Mouse (Mus musculus) erythroblast, embryonic 14.5 days (primary cell): ENCODE results near the gene Chmp2a. TPM values are rescaled to one million over a fixed set of nuclear protein-coding genes. Genes with fewer than 3 reads are reported as not detected.
A peak's percentile ranks its signal among the peaks of the same experiment; 100 is the strongest.
"Not testable (repeated sequence)": the region's sequence is repeated elsewhere in the genome, so short reads cannot be mapped to it uniquely, and the experiment has no call there.

Experiments
- H3K27me3 ChIP-seq: 2 replicates; pipeline ENCODE4 v1.6.1; 2012; ENCODE audit warnings: inconsistent platforms; ENCODE audit not compliant: control insufficient read depth
- H3K36me3 ChIP-seq: 2 replicates; pipeline ENCODE4 v1.6.1; 2012; ENCODE audit warnings: mild to moderate bottlenecking, inconsistent platforms; ENCODE audit not compliant: control insufficient read depth
- H3K4me1 ChIP-seq: 2 replicates; pipeline ENCODE4 v1.6.1; 2012; ENCODE audit warnings: inconsistent platforms; ENCODE audit not compliant: control insufficient read depth
- H3K4me3 ChIP-seq: replicated peaks from 2 replicates; pipeline ENCODE3; 2012; ENCODE audit warnings: moderate library complexity, mild to moderate bottlenecking, inconsistent platforms
- H3K9me3 ChIP-seq: 2 replicates; pipeline ENCODE4 v1.6.1; 2012; ENCODE audit warnings: low read length, inconsistent platforms, mixed read lengths; ENCODE audit not compliant: control insufficient read depth
- GATA1 ChIP-seq: IDR thresholded peaks from 2 replicates; pipeline ENCODE4 v1.6.1; 2012; ENCODE audit warnings: low read length, inconsistent platforms, mixed read lengths
- TAL1 ChIP-seq: IDR thresholded peaks from 3 replicates; pipeline ENCODE4 v1.6.1; 2012; ENCODE audit warnings: low read length, inconsistent platforms, mixed read lengths
- polyA plus RNA-seq: library from polyadenylated mRNA; stranded (reverse); fragments of >175 nt; gene quantifications from 2 replicates; pipeline ENCODE4 v1.2.3, GENCODE M21; 2012

Gene Chmp2a
- polyA plus RNA-seq: 39.9 and 103 TPM in 2 replicates

DNA sequence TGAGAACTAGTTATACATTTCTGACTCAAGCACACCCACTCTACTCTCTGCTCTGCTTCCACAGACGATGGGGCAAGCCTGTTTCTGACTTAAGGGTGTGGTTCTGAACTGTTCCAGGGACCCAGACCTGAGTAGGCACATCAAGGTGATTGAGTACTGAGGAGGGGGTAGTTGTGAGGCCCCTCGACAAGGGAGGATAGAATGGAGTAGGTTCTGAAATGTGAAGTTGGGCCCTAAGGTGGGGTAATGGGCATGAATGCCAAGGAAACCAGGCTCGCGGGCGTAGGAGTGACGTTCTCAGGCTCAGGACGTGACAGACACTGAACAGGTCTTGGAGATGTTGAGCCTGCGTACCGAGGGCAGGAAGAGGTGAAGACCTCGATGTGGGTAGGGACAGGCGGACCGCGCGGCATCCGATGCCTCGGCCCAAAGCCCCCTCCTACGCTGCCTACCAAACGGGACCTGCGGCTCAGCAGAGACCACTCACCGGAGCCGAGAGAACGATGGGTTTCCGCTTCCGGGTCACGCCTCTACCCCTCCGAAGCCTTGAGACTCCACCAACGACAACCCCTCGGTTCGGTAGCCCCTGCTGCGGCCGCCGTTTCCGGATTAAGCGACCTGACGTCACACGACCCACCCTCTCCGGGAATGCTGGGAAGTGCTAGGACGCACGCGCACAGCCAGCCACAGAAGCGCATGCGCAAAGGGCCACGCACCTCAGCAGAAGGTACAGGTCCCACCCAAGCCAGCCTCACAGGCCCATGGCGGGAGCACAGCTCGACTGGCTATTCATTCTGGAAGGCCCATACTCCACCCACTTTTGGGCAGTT lies at the start of gene Chmp2a:
Gene Chmp2a (minus strand): TSS at position 660 of the 830 bp plus-strand sequence.
- Histone ChIP-seq H3K9me3 (no peaks in the 10 kb centered on the region), H3K4me3 (peak within 1 kb of the TSS; percentile 80), H3K36me3 (peaks cover 69% of the 10 kb centered on the region), H3K4me1 (peaks cover 62% of the 10 kb centered on the region), H3K27me3 (no peaks in the 10 kb centered on the region)
- no peak for TF ChIP-seq TAL1
- no peak for TF ChIP-seq GATA1

DNA sequence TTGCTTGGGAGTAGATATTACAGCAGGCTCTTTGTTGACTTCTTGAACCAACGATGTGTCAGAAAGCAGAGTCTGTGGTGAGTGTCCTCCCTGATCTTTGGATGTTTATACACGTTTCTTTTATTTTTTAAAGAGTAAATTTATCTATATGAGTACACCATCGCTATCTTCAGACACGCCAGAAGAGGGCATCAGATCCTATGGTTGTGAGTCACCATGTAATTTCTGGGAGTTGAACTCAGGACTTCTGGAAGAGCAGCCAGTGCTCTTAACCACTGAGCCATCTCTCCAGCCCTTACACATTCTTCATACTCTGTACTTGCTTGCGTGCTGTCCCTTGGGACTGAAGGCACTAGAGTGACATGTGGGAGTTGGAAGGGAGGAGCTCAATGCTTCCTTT lies 37.7 kb upstream of the Chmp2a start:
- H3K27me3 ChIP-seq: no peaks in the 10 kb centered on the region
- TF ChIP-seq TAL1: no peak
- no peak for TF ChIP-seq GATA1
- no peaks in the 10 kb centered on the region for H3K4me1 ChIP-seq
- H3K4me3 ChIP-seq: no peak overlapping the region
- no peaks in the 10 kb centered on the region for H3K9me3 ChIP-seq
- no peaks in the 10 kb centered on the region for H3K36me3 ChIP-seq

DNA sequence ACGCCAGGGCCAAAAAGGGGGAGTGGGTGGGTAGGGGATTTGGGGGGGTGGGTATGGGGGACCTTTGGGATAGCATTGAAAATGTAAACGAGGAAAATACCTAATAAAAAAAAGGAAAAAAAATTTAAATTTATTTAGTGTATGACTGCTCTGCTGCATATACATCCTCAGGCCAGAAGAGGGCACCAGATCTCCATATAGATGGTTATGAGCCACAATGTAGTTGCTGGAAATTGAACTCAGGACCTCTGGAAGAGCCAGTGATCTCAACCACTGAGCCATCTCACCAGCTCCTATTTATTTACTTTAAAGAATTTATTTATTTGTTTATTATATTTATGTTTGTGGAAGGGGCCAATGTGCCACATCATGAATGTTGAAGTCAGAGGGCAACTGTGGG lies 28.8 kb upstream of the Chmp2a start:
- not testable (repeated sequence) for H3K27me3 ChIP-seq, H3K4me1 ChIP-seq, H3K4me3 ChIP-seq, H3K36me3 ChIP-seq, H3K9me3 ChIP-seq

DNA sequence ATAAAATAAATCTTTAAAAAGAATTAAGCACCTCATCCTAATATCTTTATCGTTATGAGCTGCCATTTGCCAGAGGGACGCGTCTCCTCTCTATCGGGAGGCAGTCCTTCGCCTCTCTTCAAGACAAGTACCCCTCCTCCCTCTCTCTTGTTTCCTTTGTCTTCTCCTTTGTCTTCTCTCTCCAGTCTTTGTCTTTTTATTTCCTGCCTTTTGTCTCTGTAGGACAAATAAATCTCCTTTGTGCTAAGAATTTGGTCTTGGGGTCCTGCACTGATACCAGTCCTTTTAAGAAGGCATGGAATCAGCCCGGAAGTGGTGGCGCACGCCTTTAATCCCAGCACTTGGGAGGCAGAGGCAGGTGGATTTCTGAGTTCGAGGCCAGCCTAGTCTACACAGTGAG lies 24.9 kb upstream of the Chmp2a start:
- Histone ChIP-seq H3K9me3 (peaks cover 2% of the 10 kb centered on the region; the same call in 1 of the 2 replicates), H3K4me3 (no peak overlapping the region), H3K36me3 (no peaks in the 10 kb centered on the region), H3K4me1 (peaks cover 6% of the 10 kb centered on the region), H3K27me3 (peaks cover 3% of the 10 kb centered on the region; the same call in 1 of the 2 replicates)
- no peak for TF ChIP-seq GATA1
- no peak for TF ChIP-seq TAL1

DNA sequence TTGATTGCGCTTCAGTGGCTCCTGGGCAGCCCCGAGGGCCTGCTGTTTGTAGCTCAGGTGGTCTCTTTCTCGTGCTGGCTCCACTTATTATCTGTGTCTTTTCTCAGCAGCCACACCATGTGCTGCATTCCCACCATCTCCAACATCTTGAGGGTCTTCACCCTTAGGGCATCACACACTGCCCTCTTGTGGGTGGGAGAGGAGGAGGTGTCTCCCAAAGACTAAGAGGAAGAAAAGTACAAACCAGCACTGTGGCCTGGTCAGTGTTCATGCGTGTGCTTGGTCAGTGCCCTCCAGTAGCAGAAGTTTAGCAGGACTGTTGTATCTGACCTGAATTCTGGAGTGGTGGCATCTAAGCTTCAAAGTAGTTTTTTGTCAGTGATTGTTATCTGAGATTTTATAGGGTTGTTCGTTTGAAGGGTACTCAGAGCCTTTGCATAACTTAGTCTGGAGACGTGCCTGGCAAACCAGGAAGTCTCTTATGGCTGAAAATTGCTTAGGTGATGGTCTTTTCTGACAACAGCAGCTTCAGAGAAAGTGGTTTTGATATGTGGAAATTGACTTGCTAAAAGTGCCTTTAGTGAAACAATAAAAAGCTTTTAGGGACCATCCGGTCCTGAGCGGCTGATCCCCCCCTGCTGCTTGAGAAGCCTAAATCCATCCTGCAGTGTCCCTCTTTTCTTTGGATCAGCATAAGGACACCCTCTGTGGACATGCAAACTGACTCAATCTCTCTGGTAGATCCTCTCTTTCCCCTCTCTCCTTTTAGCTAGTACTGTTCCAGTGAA lies 22.5 kb upstream of the Chmp2a start:
- H3K36me3 ChIP-seq: no peaks in the 10 kb centered on the region
- TF ChIP-seq TAL1 (no peak), GATA1 (no peak)
- peaks cover 3% of the 10 kb centered on the region; the same call in 1 of the 2 replicates for H3K27me3 ChIP-seq
- no peaks in the 10 kb centered on the region for H3K9me3 ChIP-seq
- H3K4me1 ChIP-seq: peaks cover 18% of the 10 kb centered on the region
- H3K4me3 ChIP-seq: no peak overlapping the region

DNA sequence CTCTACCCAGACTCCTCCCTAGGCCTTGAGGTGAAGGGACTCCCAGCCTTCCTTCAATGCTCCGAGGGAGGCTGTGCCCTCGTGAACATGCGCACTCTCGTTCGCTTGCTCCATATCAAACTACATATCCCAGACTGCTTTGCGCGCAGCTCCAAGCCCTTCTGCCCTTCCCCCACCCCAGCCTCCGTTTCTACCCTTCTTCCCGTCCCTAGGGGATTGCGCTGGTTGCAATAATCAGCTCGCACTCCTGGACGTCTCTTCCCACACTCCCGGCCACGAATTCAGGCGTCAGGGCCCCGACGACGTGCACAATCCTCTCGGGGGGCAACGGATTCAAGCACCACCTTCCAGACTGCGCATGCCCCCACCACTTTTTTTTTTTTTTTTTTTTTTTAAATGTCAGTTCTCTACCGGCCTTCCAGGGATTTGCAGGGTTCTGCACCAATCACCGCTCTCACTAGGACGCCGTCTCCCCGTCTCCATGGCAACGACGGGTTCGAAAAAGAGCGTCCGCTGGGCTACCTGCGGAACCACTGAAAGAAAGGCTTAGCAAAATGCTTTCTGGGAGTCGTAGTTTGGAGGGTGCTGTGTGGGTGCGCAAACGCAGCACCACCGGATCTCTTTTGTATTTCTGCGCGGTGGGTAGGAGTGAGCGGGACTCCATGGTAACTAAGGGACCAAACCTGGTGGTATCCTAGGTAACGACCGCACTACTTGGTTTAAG lies 19.8 kb upstream of the Chmp2a start, which contains the start of gene Mzf1:
Gene Mzf1 (minus strand): TSS at position 478 of the 724 bp plus-strand sequence.
- H3K9me3 ChIP-seq: no peaks in the 10 kb centered on the region
- peaks cover 3% of the 10 kb centered on the region; the same call in 1 of the 2 replicates for H3K27me3 ChIP-seq
- no peaks in the 10 kb centered on the region for H3K36me3 ChIP-seq
- peak within 1 kb of the TSS; percentile 85 for H3K4me3 ChIP-seq
- H3K4me1 ChIP-seq: peaks cover 18% of the 10 kb centered on the region
- TF ChIP-seq GATA1 (no peak), TAL1 (no peak)

DNA sequence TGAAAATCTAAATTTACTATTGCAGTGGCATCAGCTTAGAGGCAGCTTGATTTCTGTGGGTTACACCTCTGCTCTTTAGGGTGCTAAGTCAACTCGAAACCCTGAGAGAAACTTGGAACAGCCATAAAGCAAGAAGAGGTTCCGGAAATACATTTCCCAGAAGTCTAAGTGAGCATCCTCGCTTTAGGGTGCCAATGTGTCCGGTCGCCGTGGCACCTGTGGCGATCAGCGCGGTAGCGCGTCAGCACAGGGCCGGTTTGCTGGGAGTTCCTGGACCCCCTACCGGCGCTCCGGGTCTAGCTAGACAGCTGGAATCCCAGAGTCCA lies 19.3 kb upstream of the Chmp2a start:
- Histone ChIP-seq H3K4me3 (peak overlapping the region; percentile 85), H3K27me3 (peaks cover 3% of the 10 kb centered on the region), H3K36me3 (no peaks in the 10 kb centered on the region), H3K9me3 (no peaks in the 10 kb centered on the region), H3K4me1 (peaks cover 18% of the 10 kb centered on the region)
- TF ChIP-seq GATA1 (no peak), TAL1 (no peak)

DNA sequence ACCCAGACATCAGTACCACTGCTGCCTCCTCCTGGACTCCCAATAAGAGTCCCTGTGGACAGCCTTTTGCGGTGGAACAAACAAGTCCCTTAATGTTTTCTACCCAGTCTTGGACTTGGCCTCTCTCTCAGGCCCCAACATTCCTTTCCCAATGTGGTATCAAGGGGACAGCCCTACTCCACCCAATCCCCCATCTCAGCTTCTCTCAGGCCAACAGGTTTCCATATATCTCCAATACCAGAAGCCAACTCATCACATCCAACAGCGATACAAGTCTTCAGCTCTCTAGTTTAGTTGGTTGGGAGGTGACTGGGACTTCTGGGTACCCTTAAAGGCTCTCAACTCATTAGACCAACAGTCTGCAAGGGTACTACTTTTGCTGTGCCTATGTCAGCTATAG lies 18.9 kb upstream of the Chmp2a start:
- peak overlapping the region; percentile 85 for H3K4me3 ChIP-seq
- H3K36me3 ChIP-seq: no peaks in the 10 kb centered on the region
- H3K27me3 ChIP-seq: peaks cover 4% of the 10 kb centered on the region
- peaks cover 18% of the 10 kb centered on the region for H3K4me1 ChIP-seq
- no peaks in the 10 kb centered on the region for H3K9me3 ChIP-seq
- no peak for TF ChIP-seq GATA1
- no peak for TF ChIP-seq TAL1

DNA sequence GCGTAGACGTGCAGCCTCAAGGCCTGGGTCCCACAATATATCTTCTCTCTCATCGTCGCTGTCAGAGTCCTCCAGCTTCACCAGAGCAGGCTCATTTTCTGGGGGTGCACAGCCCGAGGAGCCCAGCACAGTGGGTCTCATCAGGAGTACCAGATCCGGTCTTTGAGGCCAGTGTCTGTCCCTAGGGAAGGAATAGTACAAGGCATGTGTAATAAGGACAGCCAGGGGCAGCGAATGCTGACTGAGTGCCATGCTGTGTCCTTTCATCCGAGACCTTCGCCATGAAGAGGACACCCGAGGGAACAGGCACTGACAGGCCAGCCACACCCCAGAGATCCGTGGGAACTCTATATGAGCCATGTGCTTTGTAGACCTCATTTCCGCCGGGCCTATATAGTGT lies 18.4 kb upstream of the Chmp2a start:
- TF ChIP-seq TAL1 (no peak), GATA1 (no peak)
- Histone ChIP-seq H3K4me1 (peaks cover 18% of the 10 kb centered on the region), H3K9me3 (no peaks in the 10 kb centered on the region), H3K36me3 (no peaks in the 10 kb centered on the region), H3K4me3 (no peak overlapping the region), H3K27me3 (peaks cover 4% of the 10 kb centered on the region)
